Mouse (Mus musculus): ENCODE measurements around the gene Mybpc2.

Mybpc2 gene

DNA sequence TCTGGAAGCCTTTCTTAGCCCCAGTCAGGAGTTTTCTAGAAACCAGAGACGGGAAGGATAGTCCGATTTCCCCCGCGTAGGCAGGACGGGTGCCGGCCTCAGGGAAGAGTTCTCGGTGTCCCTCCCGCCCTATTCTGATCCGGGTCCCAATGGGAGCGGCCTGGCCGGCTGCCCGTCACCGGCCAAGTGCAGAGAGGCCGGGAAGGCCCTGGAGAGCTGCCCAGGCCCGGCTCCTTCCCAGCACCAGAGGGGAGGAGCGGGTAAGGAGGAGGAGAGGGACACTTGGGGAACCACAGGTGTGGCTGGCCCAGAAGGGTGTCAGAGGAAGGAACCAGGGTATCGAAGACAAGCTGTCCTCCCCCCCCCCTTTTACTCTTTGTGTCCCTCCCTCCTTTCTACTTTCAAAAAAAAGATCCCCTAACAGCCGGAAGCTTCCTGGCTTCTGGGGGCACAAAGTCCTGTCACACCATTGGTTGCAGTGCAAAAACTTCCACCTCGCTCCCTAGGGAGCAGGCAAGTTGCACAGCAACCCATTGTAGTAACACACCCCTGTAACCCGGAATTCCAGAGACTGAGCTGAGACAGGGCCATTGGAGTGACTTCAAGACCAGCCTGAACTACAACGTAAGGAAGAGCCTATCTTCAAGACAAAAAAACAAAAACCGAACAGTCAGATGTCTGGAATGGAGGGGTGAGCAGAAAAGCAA, 823 bp upstream of the Mybpc2 start:
- peak in 1 of 2 experiments; percentile 34 for DNase-seq (ENCODE audit: low spot score in 2 of 2)

DNA sequence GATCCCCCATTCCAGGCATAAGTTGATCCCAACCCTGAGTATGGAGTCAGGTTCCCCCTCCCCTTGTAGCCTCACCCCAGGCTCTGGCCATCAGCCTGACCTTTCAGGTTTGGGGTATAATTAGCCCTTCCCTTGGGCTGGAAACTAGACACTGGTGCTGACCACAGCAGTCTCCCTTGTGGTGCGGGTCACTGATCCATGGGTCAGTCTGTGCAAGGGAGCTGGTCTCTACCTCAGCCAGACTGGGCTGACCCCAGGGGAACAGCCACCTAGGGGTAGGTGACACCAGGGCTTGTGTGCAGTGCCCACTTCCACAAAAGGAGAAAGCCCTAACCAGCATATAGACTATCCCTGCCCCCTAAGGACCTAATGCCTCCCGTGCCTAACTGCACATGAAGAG, 1.4 kb downstream of the Mybpc2 start:
- no peak for DNase-seq (ENCODE audit: low spot score in 2 of 2)

DNA sequence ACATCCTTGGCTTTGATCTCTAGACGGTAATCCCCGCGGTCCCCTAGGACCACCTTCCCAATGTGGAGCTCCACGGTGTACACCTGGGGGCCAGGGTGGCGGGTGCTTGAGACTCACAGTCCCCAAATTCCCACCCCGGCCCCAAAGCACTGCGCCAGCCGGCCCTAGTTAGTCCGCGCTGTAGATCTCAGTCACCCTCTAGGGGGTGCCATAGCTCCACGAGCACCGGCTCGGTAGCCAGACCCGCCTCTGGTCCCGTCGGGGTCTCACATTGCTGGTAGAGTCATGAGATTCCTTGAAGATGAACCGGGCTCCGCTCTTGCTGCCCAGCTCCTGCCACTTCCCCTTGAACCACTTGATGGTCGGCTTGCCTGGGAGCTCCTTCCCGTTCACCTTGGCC, 2.7 kb downstream of the Mybpc2 start:
- DNase-seq (ENCODE audit: low spot score in 2 of 2), result peak in 1 of 2 experiments; percentile 43

DNA sequence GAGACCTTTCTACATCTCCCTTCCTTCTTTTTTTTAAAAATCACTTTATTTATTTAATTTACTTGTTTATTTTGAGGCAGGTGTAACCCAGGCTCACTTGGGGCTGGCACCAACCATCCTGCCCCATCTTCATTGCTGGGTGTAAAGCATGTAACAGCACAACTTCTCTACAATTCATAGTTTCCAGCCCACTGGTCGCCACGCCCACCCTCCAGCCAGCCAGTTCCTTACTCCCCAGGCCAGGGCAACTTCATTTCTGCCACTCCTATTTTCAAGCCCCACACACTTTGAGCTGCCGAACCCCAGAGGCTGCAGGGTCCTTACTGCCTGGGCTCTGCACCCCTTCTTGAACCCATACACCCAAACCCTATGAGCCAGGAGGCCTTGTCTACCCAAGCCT, 3.5 kb downstream of the Mybpc2 start:
- DNase-seq (ENCODE audit: low spot score in 2 of 2), result no peak

DNA sequence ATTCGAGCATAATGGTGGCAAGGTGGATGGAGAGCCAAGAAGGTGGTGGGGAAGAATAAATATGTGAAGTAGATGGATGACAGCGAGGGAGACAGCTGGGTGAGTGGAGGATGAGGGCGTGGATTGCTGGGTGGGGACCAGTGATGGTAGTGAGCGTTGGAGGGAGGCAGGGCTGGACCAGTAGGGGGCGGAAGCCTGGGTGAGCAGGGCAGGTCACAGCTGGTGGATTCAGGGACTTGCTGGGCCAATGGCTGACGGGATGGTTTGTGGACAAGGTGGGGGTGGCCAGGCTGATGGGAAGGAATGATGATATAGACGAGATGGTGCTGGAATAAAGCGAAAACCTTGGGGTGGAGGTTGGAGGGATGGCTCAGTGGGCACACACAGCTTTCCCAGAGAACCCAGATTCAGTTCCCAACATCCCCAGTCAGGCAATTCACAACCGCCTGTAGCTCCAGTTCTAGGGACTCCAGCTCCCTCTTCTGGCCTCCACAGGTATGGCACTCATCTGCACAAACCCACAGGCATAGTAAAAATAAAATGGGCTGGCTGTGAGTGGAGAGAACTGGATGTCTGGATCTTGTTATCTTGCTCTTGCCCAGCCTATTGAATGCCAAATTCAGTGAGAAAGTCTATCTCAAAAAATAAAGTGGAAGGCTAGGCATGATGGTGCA, 5.1 kb downstream of the Mybpc2 start:
- DNase-seq (ENCODE audit: low spot score in 2 of 2), result no peak

DNA sequence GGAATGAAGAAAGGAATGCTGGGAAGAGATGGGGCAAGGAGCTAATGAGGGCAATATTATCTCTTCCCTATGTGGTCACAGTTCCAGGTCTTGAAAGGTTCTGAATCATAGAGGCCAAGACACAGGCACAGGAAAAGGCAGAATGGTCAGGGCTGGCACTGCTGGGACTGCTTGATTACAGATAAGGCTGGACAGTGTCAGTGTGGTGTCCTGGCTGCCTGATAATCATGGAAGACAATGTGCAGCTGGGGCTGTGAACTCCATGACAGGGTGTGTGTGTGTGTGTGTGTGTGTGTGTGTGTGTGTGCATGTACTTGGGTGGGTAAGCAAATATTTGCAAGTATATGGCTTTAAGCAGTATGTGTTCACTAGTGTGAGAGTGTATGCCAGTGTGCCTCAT, 17.0 kb downstream of the Mybpc2 start:
- DNase-seq (ENCODE audit: low spot score in 2 of 2), result no peak

DNA sequence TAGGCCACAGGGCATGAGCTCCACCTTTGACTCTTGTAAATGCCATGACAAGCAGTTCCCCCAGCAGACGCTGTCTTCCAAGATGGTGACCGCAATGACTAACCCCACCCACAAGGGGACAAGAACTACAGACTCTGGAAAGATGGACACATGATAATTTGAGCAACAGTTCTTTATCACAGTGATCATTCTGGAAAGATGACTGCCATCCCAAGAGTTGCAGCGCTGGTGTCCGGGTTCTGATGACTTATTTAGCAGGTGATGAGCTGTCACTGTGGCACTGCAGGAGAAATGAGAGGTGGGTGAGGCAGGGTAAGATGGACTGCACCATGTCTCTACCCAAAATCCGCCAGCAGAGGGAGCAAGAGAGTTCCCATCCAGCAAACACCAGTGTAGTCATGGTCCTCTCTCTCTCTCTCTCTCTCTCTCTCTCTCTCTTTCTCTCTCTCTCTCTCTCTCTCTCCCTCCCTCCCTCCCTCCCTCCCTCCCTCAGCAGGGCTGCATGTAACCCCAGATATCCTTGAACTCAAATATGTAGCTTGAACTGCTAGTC, 22.8 kb downstream of the Mybpc2 start:
- peak in 1 of 2 experiments; percentile 74 for DNase-seq (ENCODE audit: low spot score in 2 of 2)

DNA sequence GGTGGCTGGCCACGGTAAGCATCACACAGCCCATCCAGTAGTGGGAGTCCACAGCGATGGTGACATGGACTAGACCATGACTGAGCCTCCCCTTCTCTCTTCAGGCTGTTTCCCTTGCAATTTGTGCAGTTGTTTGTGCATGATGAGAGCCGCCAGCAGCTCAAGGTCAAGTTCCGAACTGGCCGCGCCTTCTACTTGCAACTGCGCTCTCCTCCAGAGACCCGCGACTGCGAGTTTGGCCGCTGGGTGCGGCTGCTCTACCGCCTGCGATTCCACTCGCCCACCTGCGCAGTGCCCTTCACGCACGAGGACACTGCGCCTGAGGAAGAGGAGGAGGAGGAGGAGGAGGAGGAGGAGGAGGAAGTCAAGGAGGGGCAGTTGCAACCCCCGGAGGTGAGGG, 24.4 kb downstream of the Mybpc2 start:
- no peak for DNase-seq (ENCODE audit: low spot score in 2 of 2)

DNA sequence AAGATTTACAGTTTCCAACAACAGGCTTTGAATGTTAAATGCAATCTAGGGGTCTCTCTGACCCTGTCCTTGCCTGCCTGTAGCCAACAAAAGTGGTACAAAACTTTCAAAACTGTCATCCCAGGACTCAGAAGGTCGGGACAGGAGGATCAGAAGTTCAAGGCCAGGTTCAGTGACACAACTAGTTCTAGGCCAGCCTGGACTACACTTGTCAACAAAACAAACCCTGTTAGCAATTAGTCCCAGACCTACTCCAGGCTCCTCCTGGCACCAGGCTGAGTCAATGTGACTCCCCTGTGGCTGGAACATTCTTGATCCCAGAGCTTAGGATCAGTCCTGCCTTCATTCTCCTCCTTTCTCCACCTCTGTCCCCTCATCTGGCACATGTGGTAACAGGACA, 25.5 kb downstream of the Mybpc2 start:
- no peak for DNase-seq (ENCODE audit: low spot score in 2 of 2)

DNA sequence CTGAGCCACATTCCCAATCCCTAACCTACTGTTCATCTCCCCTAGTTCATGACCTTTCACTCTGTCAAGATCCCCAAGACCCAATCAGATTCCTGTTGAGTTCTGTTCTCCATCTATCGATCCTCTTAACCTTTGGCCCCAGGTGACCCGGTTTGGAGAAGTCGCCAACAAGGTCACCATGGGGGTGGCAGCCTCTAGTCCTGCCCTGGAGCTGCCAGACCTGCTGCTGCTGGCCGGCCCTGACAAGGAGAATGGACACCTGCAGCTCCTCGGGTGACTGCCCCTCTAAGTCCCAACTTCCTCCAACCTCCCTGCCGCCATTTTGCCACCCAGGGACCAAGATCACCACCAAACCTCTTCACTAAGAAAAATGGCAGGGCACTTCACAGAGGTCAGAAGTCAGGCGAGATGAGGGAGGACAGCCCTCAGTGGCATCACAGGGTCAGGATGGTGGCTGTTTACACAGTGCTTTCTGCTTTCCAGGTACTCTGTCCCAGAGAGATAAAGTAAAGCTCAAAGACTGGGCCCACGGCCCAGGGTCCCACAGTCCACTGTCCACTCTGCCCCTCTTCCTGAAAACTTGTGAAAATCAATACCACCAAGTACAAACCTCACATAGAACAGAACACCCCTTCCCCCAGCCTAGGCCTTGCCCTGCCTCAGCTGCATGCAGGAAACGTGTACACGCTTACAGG, 26.9 kb downstream of the Mybpc2 start:
- no peak for DNase-seq (ENCODE audit: low spot score in 2 of 2)

DNA sequence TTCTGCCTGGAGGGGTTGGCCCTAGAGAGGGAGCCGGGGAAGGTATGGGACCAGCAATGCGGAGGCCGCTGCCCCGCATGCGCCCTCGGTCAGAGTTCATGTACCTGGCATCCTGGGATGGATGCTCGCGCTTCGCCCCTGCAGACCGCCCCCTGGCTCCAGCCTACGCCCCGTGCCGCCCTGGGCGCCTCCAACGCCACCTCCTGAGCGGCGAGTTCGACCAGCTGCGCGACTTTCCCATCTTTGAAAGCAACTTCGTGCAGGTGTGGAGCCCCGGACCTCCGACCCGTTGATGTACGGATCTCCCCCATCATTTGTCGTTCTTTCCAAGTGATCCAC, 27.7 kb downstream of the Mybpc2 start:
- no peak for DNase-seq (ENCODE audit: low spot score in 2 of 2)

DNA sequence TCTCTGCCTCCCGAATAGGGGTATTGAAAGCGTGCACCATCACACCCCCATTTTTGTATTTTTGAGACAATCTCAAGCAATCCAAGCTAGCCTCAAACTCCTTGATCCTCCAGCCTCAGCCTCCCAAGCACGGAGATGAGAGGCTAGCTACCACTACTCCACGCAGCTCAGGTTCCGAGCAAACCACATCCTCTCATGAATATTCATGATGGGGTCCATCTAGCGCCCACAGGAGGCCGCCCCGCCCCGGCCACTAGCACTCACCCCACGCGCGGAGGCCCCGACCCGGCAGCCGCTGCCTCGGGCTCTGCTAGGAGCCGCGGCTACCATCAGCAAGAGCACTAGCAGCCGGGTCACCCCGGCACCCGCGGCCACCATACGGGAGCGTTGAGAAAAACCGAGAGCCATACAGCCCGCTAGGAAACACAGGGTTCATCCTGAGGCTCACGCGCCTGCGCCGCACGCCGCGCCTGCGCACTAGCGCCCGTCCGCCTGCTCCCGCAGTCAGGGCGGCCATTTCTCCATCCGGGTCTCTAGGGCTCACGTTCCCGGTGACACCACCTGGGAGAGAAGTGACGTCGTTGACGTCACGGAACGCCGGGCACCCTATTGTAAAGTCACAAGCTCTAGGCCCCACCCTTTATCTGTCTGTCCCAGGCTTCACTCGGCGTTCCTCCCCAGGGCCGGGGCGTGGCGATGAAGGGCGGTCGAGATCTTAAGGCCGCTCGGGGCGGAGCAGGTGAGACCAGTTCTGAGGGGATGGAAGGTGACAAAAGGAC, 28.3 kb downstream of the Mybpc2 start, which contains the start of the genes Emc10 and Fam71e1:
Gene Emc10, minus strand, starts transcription at position 538 of the 779 bp plus-strand sequence.
Gene Fam71e1, plus strand, starts transcription at position 590 of the 779 bp plus-strand sequence.
- peak; percentile 96 to 99 for DNase-seq (ENCODE audit: low spot score in 2 of 2)

DNA sequence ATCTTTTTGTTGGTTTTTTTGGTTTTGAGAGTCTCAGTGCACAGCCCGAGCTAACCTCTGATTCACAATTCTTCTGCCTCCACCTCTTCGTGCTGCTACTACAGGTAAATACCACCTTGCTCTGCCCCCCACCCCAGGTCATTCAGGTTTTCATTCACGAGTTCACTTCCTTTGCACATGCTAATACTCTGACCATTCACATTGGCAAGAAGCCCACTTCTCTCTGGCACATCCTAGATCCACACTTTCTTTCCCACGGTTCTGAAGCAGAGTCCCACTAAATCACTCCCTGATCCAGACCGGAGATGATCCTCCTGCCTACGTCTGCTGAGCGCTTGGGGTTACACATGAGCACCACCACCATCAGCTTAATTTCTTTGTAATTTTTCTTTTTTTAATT, 29.4 kb downstream of the Mybpc2 start:
- no peak for DNase-seq (ENCODE audit: low spot score in 2 of 2)

DNA sequence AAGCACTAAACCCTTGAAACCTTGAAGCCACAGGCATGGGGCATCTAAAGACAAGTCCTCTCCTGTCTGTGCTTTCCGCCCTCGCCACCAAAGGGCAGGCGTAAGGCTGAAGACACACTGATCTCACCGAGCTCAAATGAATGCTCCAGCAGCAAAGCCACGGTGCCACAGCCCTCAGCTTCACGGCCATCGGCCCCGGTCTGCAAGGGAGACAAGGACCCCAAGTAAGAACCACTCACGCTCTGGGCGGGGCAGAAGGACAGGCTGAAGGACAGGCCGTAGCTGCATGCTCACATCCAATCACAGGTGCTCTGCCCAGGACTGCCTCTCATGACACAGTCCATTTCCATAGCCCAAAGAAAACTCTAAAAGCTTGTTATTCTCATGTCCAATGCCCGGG, 29.8 kb downstream of the Mybpc2 start:
- DNase-seq (ENCODE audit: low spot score in 2 of 2), result no peak

DNA sequence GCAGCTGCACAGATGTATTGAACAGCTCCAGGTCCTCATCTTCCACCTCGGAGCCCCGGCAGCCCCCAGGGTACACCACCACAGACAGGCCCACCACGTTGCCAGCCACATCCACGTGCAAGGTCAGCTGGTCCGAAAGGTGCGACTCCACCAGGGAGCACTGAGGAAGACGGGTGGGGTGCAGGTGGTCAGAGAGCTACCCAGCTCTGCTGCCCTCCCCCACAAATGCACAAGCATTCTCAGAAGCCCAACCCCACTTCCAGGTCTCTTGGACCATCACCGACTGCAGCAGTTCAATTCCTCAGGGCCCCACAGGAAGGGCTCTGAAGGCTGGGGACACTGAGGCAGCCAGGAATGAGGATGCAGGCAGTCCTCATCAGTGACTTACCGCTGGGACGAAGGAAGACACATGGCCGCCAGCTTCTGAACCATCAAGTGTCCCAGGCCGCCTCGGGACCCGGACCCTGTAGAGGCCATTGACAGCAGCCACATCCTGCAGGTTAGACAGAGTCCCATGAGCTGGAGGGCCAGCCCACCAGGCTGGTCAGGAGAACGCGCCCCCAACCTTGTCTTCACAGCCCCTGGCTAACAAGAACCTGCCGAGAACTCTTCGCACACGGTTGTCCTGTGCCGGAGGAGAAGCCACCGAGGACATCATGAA, 32.2 kb downstream of the Mybpc2 start:
- DNase-seq (ENCODE audit: low spot score in 2 of 2), result no peak

DNA sequence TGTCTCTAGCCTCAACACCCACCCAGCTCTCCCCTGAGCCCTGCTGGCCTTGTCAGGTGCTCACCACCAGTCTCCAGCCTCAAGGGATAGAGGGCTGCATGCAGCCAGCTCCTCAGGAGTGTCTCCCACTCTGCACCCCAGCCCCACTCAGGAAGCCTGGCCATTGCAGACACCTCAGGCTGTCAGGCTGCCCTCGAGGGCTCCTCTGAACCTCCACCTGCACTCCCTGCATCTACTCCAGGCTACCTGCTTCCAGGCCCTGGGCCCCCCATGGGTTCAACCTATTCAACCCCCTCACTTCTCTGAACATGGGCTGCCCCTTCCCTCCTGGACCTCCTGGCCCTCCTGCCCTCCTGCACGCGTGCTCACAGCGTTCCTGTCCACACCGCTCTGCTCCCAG, 33.1 kb downstream of the Mybpc2 start:
- no peak for DNase-seq (ENCODE audit: low spot score in 2 of 2)

DNA sequence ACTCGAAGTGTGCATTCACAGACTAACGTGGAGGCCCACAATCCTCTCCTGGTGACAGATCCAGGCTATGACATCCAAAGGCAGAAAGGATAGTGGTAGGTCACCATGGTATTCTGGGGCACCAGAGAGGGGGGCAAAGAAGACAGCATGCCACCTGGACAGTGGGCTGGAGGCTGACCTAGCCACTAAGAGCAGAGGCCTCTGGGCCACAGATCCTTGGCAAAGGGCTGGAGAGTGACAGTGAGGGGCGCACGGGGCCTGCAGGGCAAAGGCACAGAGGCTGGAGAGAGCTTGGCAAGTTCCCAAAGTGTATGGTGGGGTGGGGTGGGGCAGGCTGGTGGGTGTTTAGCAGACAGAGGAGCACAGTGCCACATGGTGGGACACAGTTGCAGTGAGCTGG, 34.2 kb downstream of the Mybpc2 start:
- DNase-seq (ENCODE audit: low spot score in 2 of 2), result no peak

DNA sequence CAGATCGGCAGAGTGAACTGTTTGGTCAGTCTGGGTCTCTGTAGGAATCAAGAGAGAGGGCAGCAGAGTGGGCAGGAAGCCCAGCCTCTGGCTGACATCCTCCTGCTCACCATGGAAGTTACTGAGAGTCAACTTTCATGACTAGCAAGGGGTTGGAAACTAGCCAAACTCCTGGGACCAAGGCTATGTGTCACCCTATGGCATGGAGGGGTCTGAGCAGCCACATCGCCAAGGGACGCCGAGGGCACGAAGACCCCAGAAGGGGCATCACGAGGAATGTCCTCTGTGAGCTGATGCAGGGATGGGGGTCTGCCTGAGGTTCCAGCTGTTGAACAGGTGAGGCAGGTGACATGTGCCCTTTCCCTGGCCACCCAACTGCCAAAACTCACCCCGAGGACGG, 35.9 kb downstream of the Mybpc2 start:
- DNase-seq (ENCODE audit: low spot score in 2 of 2), result no peak

DNA sequence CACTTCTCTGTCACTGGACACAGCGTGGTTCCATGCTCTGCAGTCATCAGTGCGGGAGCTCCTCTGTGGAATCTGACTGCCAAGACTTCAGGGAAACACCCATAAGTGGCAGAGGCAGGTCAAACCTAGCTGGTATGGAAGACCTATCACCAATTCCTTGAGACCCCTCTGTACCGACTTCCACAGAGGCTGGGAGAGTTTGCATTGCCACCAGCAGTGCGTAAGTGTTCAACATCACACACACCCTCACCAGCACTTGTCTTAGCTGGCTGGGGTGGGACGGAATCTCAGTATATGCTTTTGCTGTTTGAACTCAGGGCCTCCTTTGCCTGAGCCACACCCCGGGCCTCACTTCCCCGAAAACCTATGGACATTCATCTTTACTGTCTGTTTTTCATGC, 36.5 kb downstream of the Mybpc2 start:
- no peak for DNase-seq (ENCODE audit: low spot score in 2 of 2)

DNA sequence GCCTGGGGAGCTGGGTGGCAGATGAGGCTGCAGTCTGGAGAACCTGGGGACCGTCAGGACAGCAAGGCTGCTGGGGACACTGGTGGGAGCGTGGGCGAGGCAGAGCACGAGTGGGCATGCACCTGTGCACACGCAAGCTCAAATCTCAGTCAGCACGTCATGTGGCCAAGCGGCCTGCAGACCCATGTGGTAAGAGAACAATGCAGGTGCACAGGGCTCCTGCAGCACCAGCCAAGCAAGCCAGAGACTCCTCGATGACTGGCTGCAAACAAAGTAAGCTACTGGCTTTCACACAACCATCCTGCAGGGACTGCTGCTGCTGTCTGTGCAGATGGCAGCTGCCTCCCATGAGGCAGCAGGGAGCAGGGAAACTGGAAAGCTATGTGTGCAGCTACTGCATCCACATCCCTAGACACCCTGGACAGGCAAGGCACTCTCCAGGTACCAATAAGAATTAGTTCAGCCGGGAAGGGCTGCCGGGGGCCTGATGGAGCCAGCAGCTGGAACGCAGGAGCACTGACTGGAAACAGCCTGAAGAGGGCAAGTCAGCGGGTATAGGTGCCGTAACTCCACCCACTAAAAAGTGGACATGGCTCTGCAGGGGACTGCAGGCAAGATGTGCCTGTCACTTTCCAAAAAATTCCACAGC, 37.4 kb downstream of the Mybpc2 start:
- DNase-seq (ENCODE audit: low spot score in 2 of 2), result no peak
